Mouse (Mus musculus) activated CD4-positive, CD25-positive, alpha-beta regulatory T cell, adult 4 months (primary cell): ENCODE measurements around the gene Epb42. TPM values are rescaled to one million over a fixed set of nuclear protein-coding genes. Genes with fewer than 3 reads are reported as not detected.

Experiments used
- polyA plus RNA-seq, 2 experiments: library from polyadenylated mRNA; unstranded; fragments of 100-300 nt; shearing (Covaris generic); gene quantifications; one replicate each; pipeline ENCODE4 v1.2.1; 2017

Epb42 gene
- polyA plus RNA-seq, 2 experiments from 2014 or later = 0.61 to 0.78 TPM

Other genes starting within 250 kb of the Epb42 start
- gene Cdan1, start 186.9 kb downstream of the Epb42 start, polyA plus RNA-seq = 1 to 10 TPM; 6.1 to 6.5 TPM
- under 1 TPM; 0.67 to 0.85 TPM for gene Ttbk2, start 186.5 kb downstream of the Epb42 start, polyA plus RNA-seq
- 10 to 100 TPM; 32.0 to 46.4 TPM for gene Ubr1, start 66.4 kb downstream of the Epb42 start, polyA plus RNA-seq
- gene Tmem62, start 60.1 kb downstream of the Epb42 start, polyA plus RNA-seq = 10 to 100 TPM; 10.6 to 13.4 TPM
- gene Ccndbp1, start 28.7 kb downstream of the Epb42 start, polyA plus RNA-seq = 100 to 1,000 TPM; 141 to 151 TPM
- gene Tgm5, start 48.8 kb upstream of the Epb42 start, polyA plus RNA-seq = not detected
- under 1 TPM in 1 of 2 experiments, not detected in 1; 0.41 TPM for gene Tgm7, start 72.7 kb upstream of the Epb42 start, polyA plus RNA-seq
- gene Adal, start 103.4 kb upstream of the Epb42 start, polyA plus RNA-seq = 10 to 100 TPM; 20.4 to 22.6 TPM
- gene Lcmt2, start 103.6 kb upstream of the Epb42 start, polyA plus RNA-seq = 1 to 10 TPM; 4.1 to 6.3 TPM
- 10 to 100 TPM; 67.7 to 89.4 TPM for gene Tubgcp4, start 133.6 kb upstream of the Epb42 start, polyA plus RNA-seq
- gene Zscan29, start 134.1 kb upstream of the Epb42 start, polyA plus RNA-seq = 10 to 100 TPM; 26.5 to 33.9 TPM
- 10 to 100 TPM; 22.9 to 30.2 TPM for gene Trp53bp1, start 234.3 kb upstream of the Epb42 start, polyA plus RNA-seq